Mouse (Mus musculus) lung, embryonic 14.5 days (tissue): ENCODE data around the gene Acp1. TPM values are rescaled to one million over a fixed set of nuclear protein-coding genes. Genes with fewer than 3 reads are reported as not detected.

Experiments used
- ATAC-seq: fragments of 200-750 bp; cut with Nextera tagmentation; 2 replicates; pipeline ENCODE4 v1.8.0; 2017; ENCODE audit warnings: mild to moderate bottlenecking, moderate TSS enrichment, moderate library complexity; ENCODE audit not compliant: insufficient read depth
- DNase-seq: peaks from one replicate; pipeline ENCODE4 v3.0.0-alpha.2; 2015
- H3K27ac ChIP-seq: fragments of 300-500 bp; sonication (generic); 2 replicates; pipeline ENCODE4 v1.5.1; 2014; ENCODE audit warnings: low read depth, mild to moderate bottlenecking, moderate library complexity
- H3K27me3 ChIP-seq: fragments of 300-500 bp; sonication (generic); 2 replicates; pipeline ENCODE4 v1.6.1; 2014; ENCODE audit warnings: low read length, control low read depth; ENCODE audit not compliant: insufficient read depth
- H3K36me3 ChIP-seq: fragments of 300-500 bp; sonication (generic); 2 replicates; pipeline ENCODE4 v1.6.1; 2014; ENCODE audit warnings: control low read depth; ENCODE audit not compliant: insufficient read depth
- H3K4me1 ChIP-seq: fragments of 300-500 bp; sonication (generic); 2 replicates; pipeline ENCODE4 v1.6.1; 2014; ENCODE audit warnings: antibody characterized with exemption, control low read depth; ENCODE audit not compliant: insufficient read depth
- H3K4me2 ChIP-seq: fragments of 300-500 bp; sonication (generic); 2 replicates; pipeline ENCODE4 v1.6.1; 2014; ENCODE audit warnings: mild to moderate bottlenecking
- H3K4me3 ChIP-seq: fragments of 300-500 bp; sonication (generic); 2 replicates; pipeline ENCODE4 v1.5.1; 2014; ENCODE audit warnings: low read depth, low read length
- H3K9ac ChIP-seq: fragments of 300-500 bp; sonication (generic); 2 replicates; pipeline ENCODE4 v1.6.1; 2014
- H3K9me3 ChIP-seq: fragments of 300-500 bp; sonication (generic); 2 replicates; pipeline ENCODE4 v1.6.1; 2016; ENCODE audit warnings: low read depth, low read length, control low read depth
- CTCF ChIP-seq: IDR thresholded peaks from 2 replicates; pipeline ENCODE4 v1.5.1; 2016; ENCODE audit warnings: antibody characterized with exemption, low read depth
- WGBS: fragments of 180-500 bp; shearing (Covaris S2); extraction: QIAGEN DNeasy Blood & Tissue Kit; methylation state at CpG from one replicate; pipeline ENCODE4 v1.1.7; 2014; 5-methylcytosine and 5-hydroxymethylcytosine counted together
- polyA plus RNA-seq: library from polyadenylated mRNA; unstranded; fragments of >200 nt; fragmentation: Nextera tagmentation; extraction: Ambion mirVana; gene quantifications from 2 replicates; pipeline ENCODE4 v1.2.1, GENCODE M21; 2014

The Acp1 gene
- 201 and 215 TPM in 2 replicates for polyA plus RNA-seq

GRCm38 (mm10) chr12:30911261-30912047 is at the start of gene Acp1, which contains the start of gene Sh3yl1:
Acp1 (minus strand) TSS chr12:30911589.
Sh3yl1 (plus strand) TSS chr12:30911668.
- H3K4me2 ChIP-seq: peak within 1 kb of the TSS; percentile 92
- H3K4me3 ChIP-seq: peak within 1 kb of the TSS; percentile 76
- DNase-seq (peak; percentile 98), ATAC-seq (peak; percentile 97)
- H3K27me3 ChIP-seq: no peaks in the 10 kb centered on the region
- H3K4me1 ChIP-seq: peaks cover 8% of the 10 kb centered on the region; the same call in 1 of the 2 replicates
- H3K27ac ChIP-seq: peak within 1 kb of the TSS; percentile 62
- TF ChIP-seq CTCF: no peak
- H3K9ac ChIP-seq: peak within 1 kb of the TSS; percentile 88
- peaks cover 5% of the 10 kb centered on the region; the same call in 1 of the 2 replicates for H3K36me3 ChIP-seq
- WGBS: under 1% methylated on average over 52 of the region's 52 CpGs
- H3K9me3 ChIP-seq: no peaks in the 10 kb centered on the region

- DNase-seq (peak; percentile 2), ATAC-seq (no peak)
- Histone ChIP-seq H3K9me3 (no peaks in the 10 kb centered on the region), H3K27ac (no peak overlapping the region), H3K4me2 (no peak overlapping the region), H3K9ac (no peak overlapping the region), H3K4me3 (no peak overlapping the region), H3K4me1 (no peaks in the 10 kb centered on the region), H3K36me3 (peaks cover 10% of the 10 kb centered on the region; the same call in 1 of the 2 replicates), H3K27me3 (no peaks in the 10 kb centered on the region)
- 48% methylated on average over 3 of the region's 3 CpGs for WGBS
- no peak for TF ChIP-seq CTCF
These were observed 32.8 kb upstream of the Acp1 start for GRCm38 (mm10) chr12:30944197-30944596.

- WGBS: 78% methylated on average over 14 of the region's 14 CpGs
- no peak for ATAC-seq
These were observed 31.9 kb upstream of the Acp1 start for GRCm38 (mm10) chr12:30943057-30943986.

GRCm38 (mm10) chr12:30936899-30937298 is 25.5 kb upstream of the Acp1 start:
- no peak for TF ChIP-seq CTCF
- 71% methylated on average over 2 of the region's 2 CpGs for WGBS
- no peak for ATAC-seq

More at GRCm38 (mm10) chr12:30943057-30943986, 31.9 kb upstream of the Acp1 start:
- Histone ChIP-seq H3K4me2 (no peak overlapping the region), H3K9ac (no peak overlapping the region), H3K4me1 (no peaks in the 10 kb centered on the region), H3K4me3 (no peak overlapping the region), H3K27ac (no peak overlapping the region), H3K9me3 (no peaks in the 10 kb centered on the region), H3K36me3 (peaks cover 10% of the 10 kb centered on the region; the same call in 1 of the 2 replicates), H3K27me3 (no peaks in the 10 kb centered on the region)
- no peak for TF ChIP-seq CTCF
- DNase-seq: no peak

GRCm38 (mm10) chr12:30933299-30933698 is 21.9 kb upstream of the Acp1 start:
- Histone ChIP-seq H3K27me3 (no peaks in the 10 kb centered on the region), H3K9me3 (no peaks in the 10 kb centered on the region), H3K27ac (no peak overlapping the region), H3K4me1 (no peaks in the 10 kb centered on the region), H3K4me2 (no peak overlapping the region), H3K4me3 (no peak overlapping the region), H3K36me3 (no peaks in the 10 kb centered on the region), H3K9ac (no peak overlapping the region)
- 87% methylated on average over 2 of the region's 2 CpGs for WGBS
- no peak for ATAC-seq
- TF ChIP-seq CTCF: no peak
- no peak for DNase-seq

More at GRCm38 (mm10) chr12:30936899-30937298, 25.5 kb upstream of the Acp1 start:
- no peaks in the 10 kb centered on the region for H3K4me1 ChIP-seq
- no peak overlapping the region for H3K4me2 ChIP-seq
- no peaks in the 10 kb centered on the region for H3K27me3 ChIP-seq
- no peak overlapping the region for H3K9ac ChIP-seq
- no peaks in the 10 kb centered on the region for H3K9me3 ChIP-seq
- no peak overlapping the region for H3K27ac ChIP-seq
- H3K36me3 ChIP-seq: 0 out of 2 replicates have a peak, but pooled peaks cover 7% of the 10 kb centered on the region
- H3K4me3 ChIP-seq: no peak overlapping the region
- DNase-seq: no peak

GRCm38 (mm10) chr12:30928182-30928581 is 16.8 kb upstream of the Acp1 start:
- H3K9ac ChIP-seq: no peak overlapping the region
- ATAC-seq: no peak

More at GRCm38 (mm10) chr12:30928182-30928581, 16.8 kb upstream of the Acp1 start:
- no peak for TF ChIP-seq CTCF
- H3K4me1 ChIP-seq: no peaks in the 10 kb centered on the region
- H3K27me3 ChIP-seq: no peaks in the 10 kb centered on the region
- DNase-seq: no peak
- WGBS: 84% methylated on average over 6 of the region's 6 CpGs
- no peak overlapping the region for H3K4me3 ChIP-seq
- no peaks in the 10 kb centered on the region for H3K36me3 ChIP-seq
- H3K27ac ChIP-seq: no peak overlapping the region
- no peak overlapping the region for H3K4me2 ChIP-seq
- H3K9me3 ChIP-seq: no peaks in the 10 kb centered on the region
